Mouse (Mus musculus): Measurements from ENCODE around the gene Rasa2.

GRCm38 (mm10) chr9:96610813-96611212, 20.6 kb downstream of the Rasa2 start:
- TF ChIP-seq PAX5 (IDR thresholded peaks at IDR 0.05; ENCODE audit: low read length) (no peak), BHLHE40 (IDR thresholded peaks at IDR 0.05; ENCODE audit: low read depth, low read length) (no peak), POLR2AphosphoS2 (IDR thresholded peaks at IDR 0.05; ENCODE audit: low read depth, low read length) (no peak)
